Mouse (Mus musculus): ENCODE results near the gene Utp3.

DNA sequence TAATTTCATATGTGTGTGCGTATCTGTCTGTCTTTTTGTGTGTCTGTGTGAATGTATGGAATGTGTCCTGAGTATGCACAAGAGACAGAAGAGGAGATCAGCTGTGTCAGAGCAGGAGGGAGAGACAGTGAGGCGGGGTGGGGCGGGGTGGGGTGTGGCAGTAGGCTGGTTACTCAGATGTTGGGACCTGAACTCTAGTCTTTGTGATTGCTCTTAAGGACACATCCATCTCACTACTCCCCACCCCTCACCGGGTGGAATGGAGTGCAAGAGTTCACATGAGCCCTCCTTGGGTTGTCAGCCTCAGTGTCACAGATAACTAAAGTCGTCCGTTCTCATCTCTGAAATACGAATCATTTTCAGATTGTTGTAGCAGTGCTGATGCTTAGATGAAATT lies 39.9 kb downstream of the Utp3 start:
- TF ChIP-seq CTCF (IDR thresholded peaks at IDR 0.05) (no peak), EP300 (IDR thresholded peaks at IDR 0.05) (no peak)

Measured in lung, postnatal 0 days (tissue).